Mouse (Mus musculus): ENCODE data around the gene Plvap. TPM values are rescaled to one million over a fixed set of nuclear protein-coding genes. Genes with fewer than 3 reads are reported as not detected.

Plvap gene
- 127 and 165 TPM in 2 replicates for polyA plus RNA-seq (2012; rRNA removed)

GRCm38 (mm10) chr8:71511644-71512043 is at the start of gene Plvap:
Plvap (minus strand) TSS chr8:71511752.

DNA sequence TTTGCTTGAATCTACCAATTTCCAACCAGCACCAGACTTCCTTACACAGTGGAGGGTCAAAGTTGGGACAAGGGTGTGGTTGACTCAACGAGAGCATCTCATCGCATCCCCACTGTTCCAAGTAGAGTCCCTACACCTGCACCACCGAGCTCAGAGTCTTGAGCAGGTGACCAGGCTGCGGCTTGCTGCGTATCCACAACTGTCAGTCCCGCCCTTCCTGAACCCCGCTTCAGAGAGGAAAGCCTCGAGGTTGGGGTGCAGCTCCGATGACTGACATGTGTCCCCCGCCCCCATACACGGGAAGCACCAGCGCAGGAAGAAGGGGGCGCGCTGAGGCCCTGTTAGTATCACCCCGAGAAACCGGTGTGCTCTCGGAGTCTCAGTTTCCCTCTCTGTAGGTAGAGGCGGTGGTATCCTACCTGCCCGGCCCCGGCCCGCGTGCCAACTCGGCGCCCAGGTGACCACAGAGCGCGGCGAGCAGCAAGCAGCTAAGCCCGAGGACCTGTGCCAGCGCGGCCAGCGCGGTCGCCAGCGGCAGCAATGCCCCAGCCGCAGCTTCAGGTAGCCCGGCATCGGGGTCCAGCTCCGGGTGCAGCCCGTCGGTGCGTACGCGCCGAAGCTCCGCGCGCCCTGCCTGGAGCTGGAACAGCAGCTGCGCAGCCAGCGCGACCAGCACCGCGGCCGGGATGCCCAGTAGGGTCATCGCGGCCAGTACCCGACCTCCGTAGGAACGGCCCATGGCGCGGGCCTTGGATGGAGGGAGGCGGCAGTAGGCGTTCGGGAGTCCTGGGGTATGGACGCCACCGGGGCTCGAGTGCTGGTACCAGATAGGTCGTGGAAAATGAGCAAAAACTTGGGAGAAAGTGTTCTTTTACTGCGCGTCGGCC is 46.8 kb upstream of the Plvap start, which contains the start of gene Tmem221:
TSS of gene Tmem221 (minus strand) at position 801 of the 887 bp plus-strand sequence.

DNA sequence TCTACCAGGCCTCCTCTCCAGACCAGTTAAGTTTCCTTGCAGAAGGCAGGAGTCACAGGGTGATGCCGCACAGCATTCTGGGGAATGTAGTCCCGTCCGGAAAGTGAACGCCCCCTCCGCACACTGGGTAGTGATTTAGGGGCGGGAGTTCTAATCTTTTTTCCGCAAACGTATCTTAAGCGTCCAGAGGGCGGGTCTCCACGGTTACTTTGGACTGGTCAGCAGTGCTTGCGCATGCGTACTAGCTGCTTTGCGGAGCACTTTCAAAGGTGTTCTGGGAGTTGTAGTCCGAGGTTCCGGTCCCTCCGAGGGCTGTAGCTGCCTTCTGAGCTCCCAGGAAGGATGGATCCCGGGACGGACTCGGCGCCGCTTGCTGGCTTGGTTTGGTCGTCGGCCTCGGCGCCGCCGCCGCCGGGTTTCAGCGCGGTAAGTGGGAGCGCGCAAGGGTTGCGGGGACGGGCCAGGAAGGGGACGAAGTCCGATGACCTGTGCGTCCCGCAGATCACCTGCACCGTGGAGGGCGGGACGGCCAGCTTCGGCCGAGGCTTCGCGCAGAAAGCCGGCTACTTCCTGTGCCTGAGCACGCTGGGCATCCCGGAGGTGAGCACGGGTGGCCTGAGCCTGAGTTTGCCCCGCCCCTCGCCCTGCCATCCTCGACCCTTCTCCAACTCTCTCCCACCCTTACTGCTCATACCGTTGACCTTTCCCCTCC is 31.2 kb upstream of the Plvap start, which contains the start of gene Mvb12a:
TSS of gene Mvb12a (plus strand) at position 291 of the 712 bp plus-strand sequence.

DNA sequence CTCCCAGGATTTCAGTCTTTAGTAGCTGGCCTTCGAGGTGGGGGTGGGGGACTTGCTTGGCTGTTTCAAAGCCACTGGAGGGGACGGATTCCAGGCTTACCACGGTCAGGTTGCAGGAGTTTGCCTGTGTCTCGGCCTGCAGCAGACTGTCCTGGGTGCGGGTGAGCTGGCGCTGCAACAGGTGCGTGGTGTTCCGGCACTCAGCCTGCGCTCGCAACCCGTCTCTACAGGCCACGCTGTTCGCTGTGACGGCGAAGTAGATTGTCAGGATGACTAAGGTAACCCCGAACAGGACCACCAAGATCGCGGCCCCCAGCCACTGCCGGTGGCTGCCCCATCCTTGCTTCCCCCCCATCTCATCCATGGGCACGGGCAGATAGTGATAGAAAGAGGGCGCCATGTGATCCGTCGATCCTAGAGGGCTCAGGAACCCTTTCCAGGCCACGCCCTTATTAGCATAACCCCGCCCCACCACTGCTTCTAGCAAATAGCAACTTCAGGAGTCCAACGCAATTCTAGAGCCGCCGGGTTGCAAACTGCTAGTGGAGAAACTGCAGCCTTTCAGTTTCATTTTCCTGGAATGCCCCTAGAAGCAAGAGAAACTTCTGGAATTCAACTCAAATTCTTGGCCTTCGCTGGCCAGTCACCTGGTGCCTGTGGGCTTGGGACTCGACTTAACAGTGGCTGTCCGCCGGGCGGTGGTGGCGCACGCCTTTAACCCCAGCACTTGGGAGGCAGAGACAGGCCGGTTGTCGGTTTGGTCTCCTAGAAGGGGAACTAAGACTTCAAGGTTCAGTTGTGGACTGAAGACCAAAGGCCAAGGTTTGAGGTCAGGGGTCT is 25.7 kb upstream of the Plvap start, which contains the start of gene Bst2:
TSS of gene Bst2 (minus strand) at position 429 of the 840 bp plus-strand sequence.

GRCm38 (mm10) chr8:71525226-71526050 is 13.9 kb upstream of the Plvap start, which contains the start of gene Ccdc194:
Ccdc194 (minus strand) TSS chr8:71525711.

GRCm38 (mm10) chr8:71487691-71488445 is 23.7 kb downstream of the Plvap start, which contains the start of gene Gtpbp3:
Gtpbp3 (plus strand) TSS chr8:71488103.

DNA sequence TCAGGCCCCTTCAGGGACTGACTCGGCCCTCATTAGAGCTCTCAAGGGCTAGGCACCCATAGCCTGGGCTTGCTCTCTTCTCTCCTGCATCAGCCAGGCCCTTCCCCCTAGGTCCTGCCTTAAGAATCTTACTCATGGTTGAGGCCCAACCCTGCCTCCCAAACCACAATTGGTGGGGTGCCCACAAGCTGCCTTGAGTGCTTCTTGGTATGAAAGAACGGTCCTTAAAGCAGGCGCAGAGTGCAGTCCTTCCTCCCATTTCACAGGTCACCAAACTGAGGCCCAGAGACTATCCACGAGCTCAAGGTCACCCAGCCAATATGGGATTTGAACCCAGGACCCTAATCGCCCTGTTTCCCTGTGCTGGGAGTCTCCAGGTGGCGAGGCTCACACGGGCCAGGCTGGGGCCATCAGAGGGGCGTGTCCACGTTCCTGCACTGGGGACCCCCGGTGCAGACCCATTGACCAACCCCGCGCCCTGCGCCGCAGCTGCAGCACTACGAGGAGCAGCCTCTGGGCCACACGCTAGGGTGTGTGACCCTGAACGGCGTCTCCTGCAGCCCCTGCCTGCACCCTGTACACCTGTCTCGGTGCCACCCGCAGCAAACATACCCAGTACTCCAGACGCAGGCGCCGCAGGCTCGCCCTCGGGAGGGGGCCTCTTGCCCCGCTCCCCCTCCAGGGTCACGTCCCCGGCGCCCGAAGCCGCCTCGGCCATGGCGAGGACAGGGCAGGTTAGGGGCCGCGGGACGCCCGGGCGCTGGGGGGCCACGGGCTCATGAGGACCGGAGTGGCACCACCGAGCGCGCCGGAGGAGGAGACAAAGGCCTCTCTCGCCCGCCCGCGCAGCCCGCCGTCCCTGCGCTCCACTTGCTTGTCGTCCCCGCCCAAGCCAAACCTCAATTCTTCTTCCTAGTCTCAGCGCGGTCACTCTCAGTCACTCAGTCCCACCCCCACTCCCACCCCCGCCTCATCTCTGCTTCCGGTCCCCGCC is 26.1 kb downstream of the Plvap start, which contains the start of gene Ano8:
TSS of gene Ano8 (minus strand) at position 822 of the 994 bp plus-strand sequence.

GRCm38 (mm10) chr8:71468916-71469315 is 42.6 kb downstream of the Plvap start, which contains the start of gene Dda1:
Dda1 (plus strand) TSS chr8:71469199.

DNA sequence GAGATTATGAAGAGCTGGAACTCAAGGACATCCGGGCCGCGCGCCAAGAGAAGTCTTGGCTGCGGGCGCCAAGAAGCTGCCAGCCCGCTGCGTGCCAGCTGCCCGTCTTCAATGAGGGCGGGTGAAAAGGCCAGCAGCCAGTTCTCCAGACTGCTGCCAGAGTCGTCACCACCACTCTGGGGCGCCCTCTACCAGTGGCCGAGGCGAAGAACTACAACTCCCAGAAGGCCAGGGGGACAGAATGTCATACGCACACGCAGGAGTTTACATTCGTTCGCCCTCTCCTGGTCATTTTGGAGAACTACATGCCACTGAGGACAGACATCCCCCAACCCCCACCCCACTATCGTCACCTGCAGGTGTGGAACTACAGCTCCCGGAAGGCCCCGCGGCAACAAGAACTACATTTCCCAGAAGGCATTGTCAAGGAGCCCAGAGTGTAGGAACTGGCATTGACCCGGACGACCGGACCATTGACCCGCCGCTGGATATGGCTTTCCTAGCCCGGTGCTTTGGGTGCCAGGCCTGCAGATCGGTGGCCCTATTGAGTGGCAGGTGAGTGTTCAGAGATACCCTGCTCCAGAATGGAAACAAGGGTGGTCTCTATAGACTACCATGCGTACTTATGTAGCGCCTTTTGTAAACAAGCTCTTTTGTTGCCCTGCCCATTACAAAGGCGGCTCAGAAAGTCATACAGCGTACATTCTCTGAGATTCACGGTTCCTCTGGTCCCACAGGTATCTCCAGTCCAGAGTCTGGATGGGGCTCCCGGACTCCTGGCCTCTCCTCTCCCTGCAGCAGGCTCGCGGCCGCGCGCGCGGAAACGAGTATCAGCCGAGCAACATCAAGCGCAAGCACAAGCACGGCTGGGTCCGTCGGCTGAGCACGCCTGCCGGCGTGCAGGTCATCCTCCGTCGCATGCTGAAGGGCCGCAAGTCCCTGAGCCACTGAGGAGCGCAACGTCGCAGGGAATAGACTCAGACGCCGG is 46.7 kb downstream of the Plvap start, which contains the start of gene Mrpl34:
TSS of gene Mrpl34 (plus strand) at position 447 of the 988 bp plus-strand sequence.

GRCm38 (mm10) chr8:71463188-71464033 is 48.1 kb downstream of the Plvap start, which contains the start of gene Abhd8:
Abhd8 (minus strand) TSS chr8:71463655.

Other genes starting within 250 kb of the Plvap start
- 33.5 and 33.6 TPM in 2 replicates for gene Myo9b, start 239.0 kb downstream of the Plvap start, polyA plus RNA-seq (2012; rRNA removed)
- gene Haus8, start 238.8 kb downstream of the Plvap start, polyA plus RNA-seq (2012; rRNA removed): 10.0 and 12.7 TPM in 2 replicates
- 174 and 185 TPM in 2 replicates for gene Use1, start 144.9 kb downstream of the Plvap start, polyA plus RNA-seq (2012; rRNA removed)
- 15.4 and 16.1 TPM in 2 replicates for gene Ocel1, start 140.5 kb downstream of the Plvap start, polyA plus RNA-seq (2012; rRNA removed)
- gene Nr2f6, start 129.8 kb downstream of the Plvap start, polyA plus RNA-seq (2012; rRNA removed): 375 and 551 TPM in 2 replicates
- gene Ushbp1, start 116.0 kb downstream of the Plvap start, polyA plus RNA-seq (2012; rRNA removed): 40.4 and 44.7 TPM in 2 replicates
- 142 and 165 TPM in 2 replicates for gene Babam1, start 114.9 kb downstream of the Plvap start, polyA plus RNA-seq (2012; rRNA removed)
- 18.1 and 24.0 TPM in 2 replicates for gene Ankle1, start 105.7 kb downstream of the Plvap start, polyA plus RNA-seq (2012; rRNA removed)
- 123 and 134 TPM in 2 replicates for gene Abhd8, start 48.1 kb downstream of the Plvap start, polyA plus RNA-seq (2012; rRNA removed)
- 126 and 156 TPM in 2 replicates for gene Mrpl34, start 46.8 kb downstream of the Plvap start, polyA plus RNA-seq (2012; rRNA removed)
- gene Dda1, start 42.6 kb downstream of the Plvap start, polyA plus RNA-seq (2012; rRNA removed): 106 and 116 TPM in 2 replicates
- gene Ano8, start 25.8 kb downstream of the Plvap start, polyA plus RNA-seq (2012; rRNA removed): 51.3 and 72.4 TPM in 2 replicates
- gene Gtpbp3, start 23.6 kb downstream of the Plvap start, polyA plus RNA-seq (2012; rRNA removed): 62.6 and 70.6 TPM in 2 replicates
- gene Ccdc194, start 14.0 kb upstream of the Plvap start, polyA plus RNA-seq (2012; rRNA removed): 0.21 and 0.85 TPM in 2 replicates
- gene Bst2, start 25.7 kb upstream of the Plvap start, polyA plus RNA-seq (2012; rRNA removed): 1,406 and 1,805 TPM in 2 replicates
- 244 and 264 TPM in 2 replicates for gene Mvb12a, start 31.2 kb upstream of the Plvap start, polyA plus RNA-seq (2012; rRNA removed)
- 22.7 and 37.6 TPM in 2 replicates for gene Tmem221, start 47.1 kb upstream of the Plvap start, polyA plus RNA-seq (2012; rRNA removed)
- gene Nxnl1, start 54.8 kb upstream of the Plvap start, polyA plus RNA-seq (2012; rRNA removed): 0.10 and 0.16 TPM in 2 replicates
- 457 and 488 TPM in 2 replicates for gene Slc27a1, start 57.1 kb upstream of the Plvap start, polyA plus RNA-seq (2012; rRNA removed)
- 330 and 475 TPM in 2 replicates for gene Pgls, start 80.4 kb upstream of the Plvap start, polyA plus RNA-seq (2012; rRNA removed)
- 9.1 and 11.0 TPM in 2 replicates for gene Fam129c, start 85.9 kb upstream of the Plvap start, polyA plus RNA-seq (2012; rRNA removed)
- gene Colgalt1, start 99.2 kb upstream of the Plvap start, polyA plus RNA-seq (2012; rRNA removed): 345 and 390 TPM in 2 replicates
- 1.6 and 2.0 TPM in 2 replicates for gene Unc13a, start 160.0 kb upstream of the Plvap start, polyA plus RNA-seq (2012; rRNA removed)
- gene Jak3, start 164.5 kb upstream of the Plvap start, polyA plus RNA-seq (2012; rRNA removed): 26.2 and 28.2 TPM in 2 replicates
- gene Insl3, start 177.5 kb upstream of the Plvap start, polyA plus RNA-seq (2012; rRNA removed): 614 and 743 TPM in 2 replicates
- gene B3gnt3, start 190.0 kb upstream of the Plvap start, polyA plus RNA-seq (2012; rRNA removed): 9.5 and 13.4 TPM in 2 replicates
- gene Fcho1, start 214.0 kb upstream of the Plvap start, polyA plus RNA-seq (2012; rRNA removed): 17.0 and 20.9 TPM in 2 replicates

Measured in ovary, adult 2 months (tissue).